Mouse (Mus musculus): ENCODE measurements around the gene Aldh1a3. TPM values are rescaled to one million over a fixed set of nuclear protein-coding genes. Genes with fewer than 3 reads are reported as not detected.

Gene Aldh1a3
- polyA plus RNA-seq (2015; fragmentation: Nextera tagmentation; extraction: Ambion mirVana), result 3.4 and 4.6 TPM in 2 replicates

DNA sequence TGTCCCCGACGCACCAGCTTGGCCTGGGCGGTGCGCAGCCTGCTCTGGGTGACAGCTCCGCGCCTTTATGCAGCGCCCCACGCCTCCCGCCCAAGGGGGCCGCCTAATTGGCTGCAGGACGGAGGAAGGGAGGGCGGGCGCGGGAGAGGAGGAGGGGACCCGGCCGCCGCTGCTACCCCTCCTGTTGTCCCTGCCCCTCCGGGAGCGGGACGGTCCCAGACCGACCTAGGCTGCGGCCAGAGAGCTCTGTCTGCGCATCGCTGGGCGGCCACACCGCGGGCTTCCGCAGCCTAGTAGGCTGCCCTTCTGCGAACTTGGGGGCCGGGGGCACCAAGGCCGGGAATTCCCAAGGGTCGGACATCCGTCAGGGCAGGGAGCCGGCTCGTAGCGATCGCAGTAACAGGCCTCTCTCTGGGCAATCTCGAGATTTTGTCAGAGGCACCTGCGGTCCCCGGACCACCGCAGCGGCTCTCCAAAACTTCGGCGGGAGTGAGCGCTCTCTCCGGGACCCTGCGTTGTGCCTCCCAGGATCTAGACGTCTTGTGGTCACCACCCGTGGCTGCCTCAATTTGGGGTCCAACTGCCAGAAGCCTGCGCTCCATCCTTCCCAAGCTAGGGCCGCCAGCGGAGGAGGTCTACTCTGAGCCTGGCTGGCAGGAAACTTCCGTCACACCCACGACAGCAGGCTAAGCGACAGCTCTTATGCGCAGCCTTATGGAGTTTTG is at the start of gene Aldh1a3:
Gene Aldh1a3, minus strand, starts transcription at position 81 of the 725 bp plus-strand sequence.
- peak within 1 kb of the TSS; percentile 95 for H3K4me2 ChIP-seq
- peak within 1 kb of the TSS; percentile 52 for H3K4me3 ChIP-seq
- H3K27me3 ChIP-seq, result peaks cover 61% of the 10 kb centered on the region
- H3K36me3 ChIP-seq (ENCODE audit: poor library complexity, severe bottlenecking), result no peaks in the 10 kb centered on the region
- peaks cover 14% of the 10 kb centered on the region for H3K4me1 ChIP-seq
- H3K9ac ChIP-seq, result peak within 1 kb of the TSS; percentile 58
- ATAC-seq, result peak; percentile 81
- under 1% methylated on average over 54 of the region's 56 CpGs for WGBS
- no peaks in the 10 kb centered on the region for H3K9me3 ChIP-seq (replicated peaks)
- no peak within 1 kb of the TSS for H3K27ac ChIP-seq

DNA sequence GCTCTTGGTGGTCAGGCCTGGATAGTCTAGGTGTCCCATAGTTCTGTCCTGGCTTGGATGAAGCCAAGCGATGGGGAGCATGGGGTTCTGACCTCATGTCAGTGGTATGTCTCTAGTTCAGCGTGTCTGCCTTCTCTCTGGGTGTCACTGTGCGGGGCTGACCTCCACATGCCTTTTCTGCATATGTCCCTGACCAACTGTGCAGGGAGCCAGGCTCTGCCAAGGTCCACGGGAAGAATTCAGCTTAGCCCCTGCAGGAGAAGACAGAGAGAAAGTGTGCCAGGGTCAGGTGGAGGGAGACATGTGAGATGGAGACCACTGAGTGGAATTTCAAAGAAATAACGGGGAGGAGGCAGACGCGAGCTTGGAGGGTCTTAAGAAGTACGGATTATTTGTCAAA is 49.0 kb upstream of the Aldh1a3 start:
- no peak overlapping the region for H3K27ac ChIP-seq
- no peaks in the 10 kb centered on the region for H3K36me3 ChIP-seq (ENCODE audit: poor library complexity, severe bottlenecking)
- H3K4me2 ChIP-seq, result no peak overlapping the region
- H3K9me3 ChIP-seq (replicated peaks), result no peaks in the 10 kb centered on the region
- peaks cover 4% of the 10 kb centered on the region for H3K27me3 ChIP-seq
- 42% methylated on average over 8 of the region's 8 CpGs for WGBS
- ATAC-seq, result no peak
- no peak overlapping the region for H3K4me3 ChIP-seq
- no peak overlapping the region for H3K9ac ChIP-seq
- peaks cover 4% of the 10 kb centered on the region; the same call in 1 of the 2 replicates for H3K4me1 ChIP-seq

GRCm38 (mm10) chr7:66471641-66472216 is 44.4 kb upstream of the Aldh1a3 start:
- no peaks in the 10 kb centered on the region for H3K9me3 ChIP-seq (replicated peaks)
- H3K36me3 ChIP-seq (ENCODE audit: poor library complexity, severe bottlenecking), result no peaks in the 10 kb centered on the region
- no peak overlapping the region for H3K4me3 ChIP-seq
- no peak overlapping the region for H3K9ac ChIP-seq
- 80% methylated on average over 12 of the region's 12 CpGs for WGBS
- ATAC-seq, result no peak
- no peaks in the 10 kb centered on the region for H3K27me3 ChIP-seq
- no peaks in the 10 kb centered on the region for H3K4me1 ChIP-seq
- H3K27ac ChIP-seq, result no peak overlapping the region
- no peak overlapping the region for H3K4me2 ChIP-seq

- no peak for ATAC-seq
- Histone ChIP-seq H3K4me3 (no peak overlapping the region), H3K9me3 (replicated peaks) (no peaks in the 10 kb centered on the region), H3K4me1 (no peaks in the 10 kb centered on the region), H3K27me3 (no peaks in the 10 kb centered on the region), H3K9ac (no peak overlapping the region), H3K4me2 (no peak overlapping the region), H3K36me3 (ENCODE audit: poor library complexity, severe bottlenecking) (no peaks in the 10 kb centered on the region), H3K27ac (no peak overlapping the region)
- 91% methylated on average over 14 of the region's 14 CpGs for WGBS
Observed at GRCm38 (mm10) chr7:66466641-66467040, 39.3 kb upstream of the Aldh1a3 start.

GRCm38 (mm10) chr7:66465241-66465640 is 37.9 kb upstream of the Aldh1a3 start:
- no peak for ATAC-seq

DNA sequence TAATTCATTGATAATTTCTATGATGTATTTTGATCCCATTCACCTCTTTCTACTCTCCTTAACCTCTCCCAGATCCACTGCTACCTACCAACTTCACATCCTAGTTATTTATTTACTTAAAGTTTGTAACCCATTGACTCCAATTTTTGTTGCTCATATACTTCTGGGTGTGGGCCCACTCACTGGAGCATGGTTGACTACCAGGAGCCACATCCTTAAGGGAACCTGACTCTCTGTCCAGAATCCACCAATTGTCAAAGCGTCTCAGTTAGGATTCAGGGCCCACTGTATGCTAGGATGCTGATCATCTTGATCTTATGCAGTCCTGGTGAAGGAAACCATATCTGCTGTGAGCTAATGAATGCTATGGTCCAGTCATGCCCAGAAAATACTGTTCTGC is 35.8 kb upstream of the Aldh1a3 start:
- WGBS, result 94% methylated on average over 1 of the region's 1 CpGs
- H3K4me3 ChIP-seq, result no peak overlapping the region
- peaks cover 11% of the 10 kb centered on the region for H3K4me1 ChIP-seq
- no peak for ATAC-seq
- no peak overlapping the region for H3K9ac ChIP-seq
- no peak overlapping the region for H3K27ac ChIP-seq
- H3K4me2 ChIP-seq, result no peak overlapping the region
- no peaks in the 10 kb centered on the region for H3K36me3 ChIP-seq (ENCODE audit: poor library complexity, severe bottlenecking)
- no peaks in the 10 kb centered on the region for H3K27me3 ChIP-seq
- no peaks in the 10 kb centered on the region for H3K9me3 ChIP-seq (replicated peaks)

More at GRCm38 (mm10) chr7:66465241-66465640, 37.9 kb upstream of the Aldh1a3 start:
- Histone ChIP-seq H3K9ac (no peak overlapping the region), H3K4me3 (no peak overlapping the region), H3K4me1 (no peaks in the 10 kb centered on the region), H3K4me2 (no peak overlapping the region), H3K27me3 (no peaks in the 10 kb centered on the region), H3K9me3 (replicated peaks) (no peaks in the 10 kb centered on the region), H3K36me3 (ENCODE audit: poor library complexity, severe bottlenecking) (no peaks in the 10 kb centered on the region), H3K27ac (no peak overlapping the region)
- 78% methylated on average over 5 of the region's 5 CpGs for WGBS

DNA sequence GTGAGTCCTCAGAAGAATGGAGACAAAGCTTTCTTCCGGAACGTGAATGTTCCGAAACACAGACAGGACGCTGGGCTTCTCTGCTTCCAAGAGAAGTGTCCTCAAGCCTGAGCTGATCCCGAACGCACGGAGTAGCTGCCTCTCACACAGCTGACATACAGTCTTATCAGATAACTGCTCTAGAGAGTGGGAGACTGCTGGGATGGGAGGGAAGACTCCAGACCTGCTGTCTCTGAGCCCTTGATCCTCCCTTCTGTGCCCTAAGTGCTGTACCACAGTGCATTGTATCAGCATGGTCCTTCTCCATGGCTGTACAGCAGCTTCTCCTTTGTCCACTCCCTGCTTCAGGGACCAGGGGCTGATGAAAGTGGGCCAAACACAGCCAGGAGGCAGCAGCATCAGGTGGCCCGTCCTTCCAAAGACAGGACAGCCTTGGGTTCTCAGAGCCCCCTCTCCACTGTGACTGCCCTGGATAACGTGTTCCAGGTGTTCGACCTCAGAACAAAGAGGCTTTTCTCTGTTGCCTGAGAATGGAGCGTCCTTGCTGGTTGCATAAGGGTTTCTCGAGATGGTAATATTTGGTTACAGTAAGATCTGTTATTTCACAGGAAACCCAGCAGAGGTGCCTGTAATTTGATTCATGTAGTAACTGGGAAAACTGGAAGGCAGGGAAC is 24.4 kb upstream of the Aldh1a3 start:
- H3K27ac ChIP-seq, result no peak overlapping the region
- H3K9ac ChIP-seq, result no peak overlapping the region
- no peaks in the 10 kb centered on the region for H3K36me3 ChIP-seq (ENCODE audit: poor library complexity, severe bottlenecking)
- 71% methylated on average over 12 of the region's 12 CpGs for WGBS
- H3K4me1 ChIP-seq, result peaks cover 13% of the 10 kb centered on the region
- no peak for ATAC-seq
- H3K4me3 ChIP-seq, result no peak overlapping the region
- no peaks in the 10 kb centered on the region for H3K9me3 ChIP-seq (replicated peaks)
- no peak overlapping the region for H3K4me2 ChIP-seq
- H3K27me3 ChIP-seq, result no peaks in the 10 kb centered on the region

- 5% methylated on average over 16 of the region's 16 CpGs for WGBS
- H3K4me3 ChIP-seq, result peak overlapping the region; percentile 24
- ATAC-seq, result peak; percentile 88
- H3K4me1 ChIP-seq, result peaks cover 17% of the 10 kb centered on the region
- H3K9ac ChIP-seq, result no peak overlapping the region
- H3K36me3 ChIP-seq (ENCODE audit: poor library complexity, severe bottlenecking), result no peaks in the 10 kb centered on the region
- no peaks in the 10 kb centered on the region for H3K27me3 ChIP-seq
- no peaks in the 10 kb centered on the region for H3K9me3 ChIP-seq (replicated peaks)
- H3K27ac ChIP-seq, result no peak overlapping the region
- H3K4me2 ChIP-seq, result peak overlapping the region; percentile 59
Observed at GRCm38 (mm10) chr7:66449971-66450752, 22.8 kb upstream of the Aldh1a3 start.

DNA sequence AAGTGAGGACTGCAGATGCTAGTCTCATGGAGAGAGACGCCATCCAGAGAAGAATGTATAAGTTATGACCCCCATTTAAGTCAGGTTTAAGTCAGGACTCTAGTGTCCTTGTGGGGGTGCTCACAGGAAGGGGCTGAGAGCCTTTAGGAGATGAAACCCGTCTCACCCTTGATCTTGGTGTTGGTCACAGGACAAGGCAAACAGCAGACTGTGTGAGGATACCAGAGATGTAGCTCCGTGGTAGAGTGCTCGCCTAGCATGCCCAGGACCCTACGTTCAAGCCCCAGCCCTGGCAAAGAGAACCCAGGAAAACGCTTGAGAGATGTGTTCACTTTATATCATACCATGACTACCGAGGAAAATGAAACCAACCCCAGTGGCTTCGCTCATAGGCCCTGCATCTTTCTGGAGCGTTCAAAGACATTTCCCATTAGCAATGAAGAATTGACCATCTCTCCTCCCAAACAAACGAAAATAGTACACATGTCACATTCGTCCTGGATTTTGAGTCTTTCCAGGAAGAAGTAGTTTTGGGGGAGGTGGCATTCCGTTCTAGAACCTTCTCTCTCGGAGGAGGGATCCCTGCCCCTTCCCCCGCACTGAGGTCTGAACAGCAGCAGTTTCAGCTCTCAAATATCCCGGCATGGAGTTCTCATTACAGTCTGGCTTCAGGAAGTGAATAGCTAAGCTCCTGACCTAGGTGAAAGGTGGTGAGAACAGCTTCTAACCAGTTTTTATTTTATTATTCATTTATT is 21.6 kb upstream of the Aldh1a3 start:
- no peak overlapping the region for H3K9ac ChIP-seq
- H3K4me2 ChIP-seq, result no peak overlapping the region
- H3K27ac ChIP-seq, result no peak overlapping the region
- H3K4me3 ChIP-seq, result no peak overlapping the region
- H3K4me1 ChIP-seq, result peaks cover 16% of the 10 kb centered on the region
- H3K9me3 ChIP-seq (replicated peaks), result no peaks in the 10 kb centered on the region
- 81% methylated on average over 15 of the region's 15 CpGs for WGBS
- H3K36me3 ChIP-seq (ENCODE audit: poor library complexity, severe bottlenecking), result no peaks in the 10 kb centered on the region
- H3K27me3 ChIP-seq, result no peaks in the 10 kb centered on the region
- ATAC-seq, result no peak

- no peaks in the 10 kb centered on the region for H3K36me3 ChIP-seq (ENCODE audit: poor library complexity, severe bottlenecking)
- 49% methylated on average over 10 of the region's 10 CpGs for WGBS
- H3K27me3 ChIP-seq, result no peaks in the 10 kb centered on the region
- H3K4me2 ChIP-seq, result no peak overlapping the region
- peaks cover 16% of the 10 kb centered on the region for H3K4me1 ChIP-seq
- no peak overlapping the region for H3K9ac ChIP-seq
- ATAC-seq, result no peak
- H3K9me3 ChIP-seq (replicated peaks), result no peaks in the 10 kb centered on the region
- no peak overlapping the region for H3K4me3 ChIP-seq
- H3K27ac ChIP-seq, result no peak overlapping the region
Observed at GRCm38 (mm10) chr7:66448304-66448703, 21.0 kb upstream of the Aldh1a3 start.

- Histone ChIP-seq H3K27ac (no peak overlapping the region), H3K9ac (no peak overlapping the region), H3K27me3 (no peaks in the 10 kb centered on the region), H3K4me1 (peaks cover 19% of the 10 kb centered on the region), H3K4me3 (no peak overlapping the region), H3K36me3 (ENCODE audit: poor library complexity, severe bottlenecking) (no peaks in the 10 kb centered on the region), H3K4me2 (no peak overlapping the region), H3K9me3 (replicated peaks) (no peaks in the 10 kb centered on the region)
- WGBS, result 92% methylated on average over 3 of the region's 3 CpGs
- ATAC-seq, result no peak
Observed at GRCm38 (mm10) chr7:66446860-66447259, 19.5 kb upstream of the Aldh1a3 start.
